Mouse (Mus musculus) MEL (cell line): ENCODE results near the gene Pgs1. TPM values are rescaled to one million over a fixed set of nuclear protein-coding genes. Genes with fewer than 3 reads are reported as not detected.

ENCODE experiments used
- DNase-seq: peaks from one replicate; pipeline ENCODE4 v3.0.0; 2011; ENCODE audit warnings: low read depth, low spot score
- H3K27ac ChIP-seq: 2 replicates; pipeline ENCODE4 v1.5.1; 2012; ENCODE audit warnings: low read depth, mild to moderate bottlenecking, control low read depth, low read length, moderate library complexity; ENCODE audit not compliant: control insufficient read depth
- H3K27me3 ChIP-seq, 2 experiments: fragments of 150-350 bp in 1 of 2; sonication (generic) in 1 of 2; 2 replicates each; pipeline ENCODE4 v1.6.1; 2012; ENCODE audit warnings: low read length in 2 of 2, mild to moderate bottlenecking in 2 of 2, improper control_type of control experiment in 1 of 2, moderate library complexity in 1 of 2; ENCODE audit not compliant: insufficient read depth in 2 of 2, control insufficient read depth in 1 of 2
- H3K36me3 ChIP-seq, 2 experiments: 2 replicates each; pipeline ENCODE4 v1.6.1; 2012 to 2014; ENCODE audit warnings: low read length in 2 of 2, improper control_type of control experiment in 1 of 2, inconsistent platforms in 1 of 2, mild to moderate bottlenecking in 1 of 2; ENCODE audit not compliant: insufficient read depth in 2 of 2, control insufficient read depth in 1 of 2
- H3K4me1 ChIP-seq, 2 experiments: fragments of 150-350 bp in 1 of 2; sonication (generic) in 1 of 2; 2 replicates each; pipeline ENCODE4 v1.6.1; 2012; ENCODE audit warnings: low read length in 2 of 2, improper control_type of control experiment in 1 of 2, mild to moderate bottlenecking in 1 of 2; ENCODE audit not compliant: insufficient read depth in 2 of 2, control insufficient read depth in 1 of 2
- H3K4me3 ChIP-seq, 2 experiments: fragments of 150-350 bp in 1 of 2; sonication (generic) in 1 of 2; 2 replicates each; pipeline ENCODE4 v1.5.1; 2012; ENCODE audit warnings: low read depth in 2 of 2, low read length in 2 of 2, mild to moderate bottlenecking in 2 of 2, moderate library complexity in 2 of 2, control low read depth in 1 of 2, improper control_type of control experiment in 1 of 2; ENCODE audit not compliant: control insufficient read depth in 1 of 2, insufficient read depth in 1 of 2
- H3K79me2 ChIP-seq: 2 replicates; pipeline ENCODE4 v1.6.1; 2012; ENCODE audit warnings: mild to moderate bottlenecking, low read length, moderate library complexity; ENCODE audit not compliant: control insufficient read depth, poor library complexity, insufficient read depth
- H3K9ac ChIP-seq: 2 replicates; pipeline ENCODE4 v1.6.1; 2012; ENCODE audit warnings: low read depth, mild to moderate bottlenecking, control low read depth, low read length, moderate library complexity; ENCODE audit not compliant: control insufficient read depth, poor library complexity, severe bottlenecking
- H3K9me3 ChIP-seq: fragments of 150-350 bp; sonication (generic); replicated peaks from 2 replicates; pipeline ENCODE4 v1.6.1; 2012; ENCODE audit warnings: mild to moderate bottlenecking, low read length, improper control_type of control experiment, moderate library complexity; ENCODE audit not compliant: insufficient read depth
- CHD1 ChIP-seq: IDR thresholded peaks from 2 replicates; pipeline ENCODE4 v1.6.1; 2012; ENCODE audit warnings: low read depth, mild to moderate bottlenecking, inconsistent platforms, low read length, improper control_type of control experiment
- CHD2 ChIP-seq: IDR thresholded peaks from 2 replicates; pipeline ENCODE4 v1.6.1; 2011; ENCODE audit warnings: low read length, improper control_type of control experiment
- E2F4 ChIP-seq: IDR thresholded peaks from 2 replicates; pipeline ENCODE4 v1.6.1; 2011; ENCODE audit warnings: low read depth, low read length, improper control_type of control experiment, borderline replicate concordance
- ELF1 ChIP-seq: IDR thresholded peaks from 2 replicates; pipeline ENCODE4 v1.6.1; 2014; ENCODE audit warnings: low read depth, mild to moderate bottlenecking, inconsistent platforms, low read length, improper control_type of control experiment, moderate library complexity
- GATA1 ChIP-seq: IDR thresholded peaks from 2 replicates; pipeline ENCODE4 v1.6.1; 2011; ENCODE audit warnings: low read depth, low read length, improper control_type of control experiment
- HCFC1 ChIP-seq: IDR thresholded peaks from 2 replicates; pipeline ENCODE4 v1.6.1; 2012; ENCODE audit warnings: low read depth, mild to moderate bottlenecking, inconsistent platforms, low read length, improper control_type of control experiment, moderate library complexity
- JUND ChIP-seq: IDR thresholded peaks from 2 replicates; pipeline ENCODE4 v1.6.1; 2011; ENCODE audit warnings: low read depth, mild to moderate bottlenecking, improper control_type of control experiment, low read length
- MAFK ChIP-seq: IDR thresholded peaks from 2 replicates; pipeline ENCODE4 v1.6.1; 2011; ENCODE audit warnings: low read depth, mild to moderate bottlenecking, low read length, improper control_type of control experiment, borderline replicate concordance
- MAX ChIP-seq: IDR thresholded peaks from 2 replicates; pipeline ENCODE4 v1.6.1; 2011; ENCODE audit warnings: low read length, improper control_type of control experiment
- MEF2A ChIP-seq: IDR thresholded peaks from 2 replicates; pipeline ENCODE4 v1.6.1; 2014; ENCODE audit warnings: low read depth, mild to moderate bottlenecking, inconsistent platforms, low read length, improper control_type of control experiment; ENCODE audit not compliant: poor library complexity, insufficient replicate concordance, severe bottlenecking; ENCODE audit errors: extremely low read depth
- MXI1 ChIP-seq: IDR thresholded peaks from 2 replicates; pipeline ENCODE4 v1.6.1; 2011; ENCODE audit warnings: mild to moderate bottlenecking, low read depth, low read length, improper control_type of control experiment
- MYB ChIP-seq: IDR thresholded peaks from 2 replicates; pipeline ENCODE4 v1.6.1; 2011; ENCODE audit warnings: mild to moderate bottlenecking, low read depth, low read length, improper control_type of control experiment
- NELFE ChIP-seq: IDR thresholded peaks from 2 replicates; pipeline ENCODE4 v1.6.1; 2011; ENCODE audit warnings: low read depth, low read length, improper control_type of control experiment
- POLR2AphosphoS2 ChIP-seq: IDR thresholded peaks from 2 replicates; pipeline ENCODE4 v1.6.1; 2011; ENCODE audit warnings: low read length, improper control_type of control experiment
- RAD21 ChIP-seq: IDR thresholded peaks from 2 replicates; pipeline ENCODE4 v1.6.1; 2011; ENCODE audit warnings: mild to moderate bottlenecking, low read depth, low read length, improper control_type of control experiment
- SIN3A ChIP-seq: IDR thresholded peaks from 2 replicates; pipeline ENCODE4 v1.6.1; 2012; ENCODE audit warnings: low read length, improper control_type of control experiment, inconsistent platforms
- SMC3 ChIP-seq: IDR thresholded peaks from 2 replicates; pipeline ENCODE4 v1.6.1; 2011; ENCODE audit warnings: low read depth, low read length, improper control_type of control experiment
- TAL1 ChIP-seq: IDR thresholded peaks from 2 replicates; pipeline ENCODE4 v1.6.1; 2012; ENCODE audit warnings: mild to moderate bottlenecking, inconsistent platforms, low read length, moderate library complexity, mixed read lengths
- USF1 ChIP-seq: IDR thresholded peaks from 2 replicates; pipeline ENCODE4 v1.6.1; 2014; ENCODE audit warnings: low read depth, mild to moderate bottlenecking, inconsistent platforms, low read length, improper control_type of control experiment, moderate library complexity
- USF2 ChIP-seq, 2 experiments: IDR thresholded peaks; 2 replicates each; pipeline ENCODE4 v1.6.1; 2011 to 2012; ENCODE audit warnings: improper control_type of control experiment in 2 of 2, low read length in 2 of 2, borderline replicate concordance in 1 of 2, inconsistent platforms in 1 of 2, low read depth in 1 of 2, mild to moderate bottlenecking in 1 of 2; ENCODE audit not compliant: insufficient read depth in 1 of 2
- ZMIZ1 ChIP-seq: IDR thresholded peaks from 2 replicates; pipeline ENCODE4 v1.6.1; 2012; ENCODE audit warnings: low read depth, mild to moderate bottlenecking, inconsistent platforms, low read length, improper control_type of control experiment, moderate library complexity
- polyA plus RNA-seq, 2 experiments: library from polyadenylated mRNA; stranded (reverse) in 1 of 2; unstranded in 1 of 2; fragments of >175 nt in 1 of 2; fragments of >200 nt in 1 of 2; gene quantifications; 2 replicates each; pipeline versions ENCODE4 v1.2.1 to v1.2.4; 2012; ENCODE audit warnings: low replicate concordance in 2 of 2, low read depth in 1 of 2; ENCODE audit not compliant: insufficient read length in 2 of 2, insufficient read depth in 1 of 2, missing spikeins in 1 of 2
- total RNA-seq: library from RNA; depleted of rRNA; stranded (reverse); fragments of 300-350 nt; gene quantifications from 2 replicates; pipeline ENCODE4 v1.2.3, GENCODE M21; 2012

Gene Pgs1
- total and polyA plus RNA-seq, 3 experiments: 48.6 to 61.6 TPM; not detected in 1

- H3K9me3 ChIP-seq: no peaks in the 10 kb centered on the region
- H3K27me3 ChIP-seq: peaks cover 6 to 11% of the 10 kb centered on the region in 2 experiments
- H3K36me3 ChIP-seq: peaks cover 0 to 1% of the 10 kb centered on the region in 2 experiments; a peak in 1 of 4 replicates
- H3K4me3 ChIP-seq: peak overlapping the region; percentile 76 to 81; a peak in 3 of 4 replicates
- H3K79me2 ChIP-seq: peaks cover 2% of the 10 kb centered on the region; the same call in 1 of the 2 replicates
- no peak for TF ChIP-seq MEF2A
- peaks cover 0 to 2% of the 10 kb centered on the region in 2 experiments; a peak in 1 of 4 replicates for H3K4me1 ChIP-seq
- H3K9ac ChIP-seq: peak overlapping the region; percentile 91
- no peak for DNase-seq
- no peak overlapping the region for H3K27ac ChIP-seq
Measured at GRCm38 (mm10) chr11:117968016-117968671, 17.9 kb upstream of the Pgs1 start.

- peaks cover 9 to 15% of the 10 kb centered on the region in 2 experiments for H3K27me3 ChIP-seq
- peaks cover 2% of the 10 kb centered on the region; the same call in 1 of the 2 replicates for H3K79me2 ChIP-seq
- TF ChIP-seq TAL1 (no peak), CHD1 (no peak), MYB (no peak), ZMIZ1 (no peak), JUND (no peak), E2F4 (no peak), CHD2 (no peak), RAD21 (no peak), ELF1 (no peak), POLR2AphosphoS2 (no peak)
Measured at GRCm38 (mm10) chr11:117968716-117969099, 17.4 kb upstream of the Pgs1 start.

GRCm38 (mm10) chr11:117969100-117969944 lies 16.8 kb upstream of the Pgs1 start:
- DNase-seq: peak; percentile 95
- Histone ChIP-seq H3K36me3 (no peaks in the 10 kb centered on the region), H3K27ac (peak overlapping the region; percentile 62), H3K9me3 (no peaks in the 10 kb centered on the region), H3K79me2 (peaks cover 2% of the 10 kb centered on the region; the same call in 1 of the 2 replicates), H3K4me1 (no peaks in the 10 kb centered on the region), H3K27me3 (peaks cover 14 to 22% of the 10 kb centered on the region in 2 experiments), H3K9ac (peak overlapping the region; percentile 91), H3K4me3 (peak overlapping the region; percentile 76 to 81)
- TF ChIP-seq POLR2AphosphoS2 (no peak), JUND (no peak), SIN3A (peak; percentile 60; the same call in 1 of the 2 replicates), CHD2 (no peak), MAX (no peak), GATA1 (no peak), USF2 (IDR thresholded peaks at IDR 0.05; ENCODE audit: borderline replicate concordance in 1 of 2, insufficient read depth in 1 of 2, low read depth in 1 of 2, low read length in 2 of 2) (no peak), USF1 (no peak), HCFC1 (no peak), TAL1 (no peak), NELFE (peak; percentile 56; the same call in 1 of the 2 replicates), MAFK (no peak), SMC3 (no peak), RAD21 (no peak), MEF2A (no peak), MXI1 (peak; percentile 14; the same call in 1 of the 2 replicates)

More at GRCm38 (mm10) chr11:117968716-117969099, 17.4 kb upstream of the Pgs1 start:
- H3K9me3 ChIP-seq: no peaks in the 10 kb centered on the region
- no peaks in the 10 kb centered on the region for H3K4me1 ChIP-seq
- no peak for DNase-seq
- peak overlapping the region; percentile 62 for H3K27ac ChIP-seq
- H3K36me3 ChIP-seq: no peaks in the 10 kb centered on the region
- H3K4me3 ChIP-seq: peak overlapping the region; percentile 76 to 81
- H3K9ac ChIP-seq: peak overlapping the region; percentile 91
